In the genomic region with DNA sequence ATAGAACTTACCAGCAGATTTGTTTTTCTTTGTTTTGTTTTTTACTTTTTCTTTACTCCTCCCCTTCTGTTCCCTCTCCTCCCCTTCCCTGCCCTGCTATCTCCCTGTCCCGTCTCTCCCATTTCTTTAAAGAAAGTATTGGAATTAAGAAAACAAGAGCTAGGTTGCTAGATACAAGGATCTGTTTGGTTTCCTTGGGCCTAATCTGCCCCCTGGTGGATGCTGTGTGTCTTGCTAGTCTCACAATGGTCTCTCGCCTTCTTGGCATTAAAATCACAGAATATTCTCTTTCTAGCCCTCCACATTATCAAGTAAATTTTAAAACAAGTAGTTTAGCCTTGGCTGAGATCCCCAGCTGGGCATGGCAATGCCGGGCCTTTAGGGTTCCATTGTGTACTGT, we compare ENCODE assay signal across 9 mouse cellular contexts.
DNase-seq lines count a peak whose midpoint lies in the region.
"Had no signal": no experiment of that assay in that cellular context is flagged by ENCODE, and none has a peak within 500 bp of the region (broad histone marks: within the 10 kb centered on the region; RNA-seq: fewer than 3 reads in every experiment).

No protein-coding gene starts in this region.

- peaks cover 15% of the 10 kb centered on the region for H3K4me1 ChIP-seq in limb, embryonic 10.5 days

- 36% methylated on average over 3 of the region's 3 CpGs for WGBS in limb, embryonic 10.5 days

- no peak overlapping the region for H3K4me3 ChIP-seq in limb, embryonic 10.5 days
- H3K4me3 ChIP-seq: erythroblast, embryonic 14.5 days had no signal

- DNase-seq in 416B (ENCODE audit: low read depth) (peak; percentile 80), R1 (ENCODE audit: low read depth, low spot score) (peak; percentile 85)
- peak; percentile 88 to 93 for DNase-seq in cerebellum, postnatal 25 days
- peak; percentile 81 for DNase-seq in gastrocnemius, adult 18-20 months (ENCODE audit: low spot score)
- peak; percentile 89 for DNase-seq in kidney, adult 9 months
- DNase-seq in limb, embryonic 10.5 days (ENCODE audit: low spot score) = peak; percentile 83
- DNase-seq in ovary, postnatal 36 days (ENCODE audit: low spot score) = peak; percentile 77
- DNase-seq in thymus, postnatal 25 days = peak; percentile 81

- no peak overlapping the region for H3K27ac ChIP-seq in limb, embryonic 10.5 days

- H3K36me3 ChIP-seq in limb, embryonic 10.5 days = peaks cover 53% of the 10 kb centered on the region

- no peaks in the 10 kb centered on the region for H3K27me3 ChIP-seq in limb, embryonic 10.5 days (ENCODE audit: low read depth, poor library complexity, severe bottlenecking)

- H3K9me3 ChIP-seq in limb, embryonic 10.5 days (replicated peaks) = no peaks in the 10 kb centered on the region
